Mouse (Mus musculus) erythroid progenitor cell, adult 5-6 weeks (primary cell): ENCODE measurements around the gene Qk. TPM values are rescaled to one million over a fixed set of nuclear protein-coding genes. Genes with fewer than 3 reads are reported as not detected.

Experiments used
- ATAC-seq: replicated peaks from 2 replicates; pipeline ENCODE4 v1.8.0; 2016; ENCODE audit warnings: moderate number of reproducible peaks, mild to moderate bottlenecking, moderate TSS enrichment, inconsistent platforms; ENCODE audit not compliant: poor library complexity, low FRiP score, severe bottlenecking
- total RNA-seq, 2 experiments: library from RNA; stranded (forward) in 1 of 2; stranded (reverse) in 1 of 2; fragments of 150-400 nt in 1 of 2; fragments of 186-747, 209-891 nt in 1 of 2; gene quantifications; 2 replicates each; pipeline versions ENCODE4 v1.2.3 to v1.2.4; 2015 to 2017; ENCODE audit warnings: low replicate concordance in 2 of 2

The Qk gene
- total RNA-seq (2015; ENCODE audit: low replicate concordance) (154 and 211 TPM in 2 replicates), total RNA-seq (2017; ENCODE audit: low replicate concordance) (86.4 and 91.0 TPM in 2 replicates)

GRCm38 (mm10) chr17:10319685-10320455 lies at the start of gene Qk:
Qk (minus strand) TSS chr17:10319854.
- ATAC-seq, result peak; percentile 63

- ATAC-seq, result no peak
Observed at GRCm38 (mm10) chr17:10367044-10367443, 47.4 kb upstream of the Qk start.

GRCm38 (mm10) chr17:10366577-10366976 lies 46.9 kb upstream of the Qk start:
- no peak for ATAC-seq

GRCm38 (mm10) chr17:10365501-10366482 lies 46.1 kb upstream of the Qk start:
- no peak for ATAC-seq

- no peak for ATAC-seq
Observed at GRCm38 (mm10) chr17:10363151-10363550, 43.5 kb upstream of the Qk start.

- no peak for ATAC-seq
Observed at GRCm38 (mm10) chr17:10361882-10362291, 42.2 kb upstream of the Qk start.

- no peak for ATAC-seq
Observed at GRCm38 (mm10) chr17:10360738-10361137, 41.1 kb upstream of the Qk start.

- ATAC-seq, result no peak
Observed at GRCm38 (mm10) chr17:10359466-10359865, 39.8 kb upstream of the Qk start.

GRCm38 (mm10) chr17:10357348-10357747 lies 37.7 kb upstream of the Qk start:
- no peak for ATAC-seq

- ATAC-seq, result no peak
Observed at GRCm38 (mm10) chr17:10356294-10356693, 36.6 kb upstream of the Qk start.

GRCm38 (mm10) chr17:10355746-10356145 lies 36.1 kb upstream of the Qk start:
- no peak for ATAC-seq

GRCm38 (mm10) chr17:10338286-10338685 lies 18.6 kb upstream of the Qk start:
- no peak for ATAC-seq

GRCm38 (mm10) chr17:10336558-10336957 lies 16.9 kb upstream of the Qk start:
- no peak for ATAC-seq

GRCm38 (mm10) chr17:10335809-10336499 lies 16.3 kb upstream of the Qk start:
- no peak for ATAC-seq

- no peak for ATAC-seq
Observed at GRCm38 (mm10) chr17:10334957-10335690, 15.5 kb upstream of the Qk start.

- no peak for ATAC-seq
Observed at GRCm38 (mm10) chr17:10334481-10334880, 14.8 kb upstream of the Qk start.

GRCm38 (mm10) chr17:10333321-10333720 lies 13.7 kb upstream of the Qk start:
- no peak for ATAC-seq

- ATAC-seq, result no peak
Observed at GRCm38 (mm10) chr17:10332127-10332526, 12.5 kb upstream of the Qk start.

GRCm38 (mm10) chr17:10329461-10329860 lies 9.8 kb upstream of the Qk start:
- no peak for ATAC-seq
